Mouse (Mus musculus) CD8-positive naive resting alpha-beta T cell, adult 2 months (primary cell): ENCODE measurements around the gene Gp1ba.

Experiments
- DNase-seq, 2 experiments: peaks; one replicate each; pipeline ENCODE4 v3.0.0; 2022; ENCODE audit warnings: low read depth in 2 of 2, low spot score in 2 of 2

The Gp1ba gene

GRCm38 (mm10) chr11:70638714-70639278, at the start of gene Gp1ba:
TSS of gene Gp1ba (plus strand) at chr11:70639122.
- no peak for DNase-seq

GRCm38 (mm10) chr11:70591733-70592132, 47.2 kb upstream of the Gp1ba start:
- DNase-seq: no peak

DNA sequence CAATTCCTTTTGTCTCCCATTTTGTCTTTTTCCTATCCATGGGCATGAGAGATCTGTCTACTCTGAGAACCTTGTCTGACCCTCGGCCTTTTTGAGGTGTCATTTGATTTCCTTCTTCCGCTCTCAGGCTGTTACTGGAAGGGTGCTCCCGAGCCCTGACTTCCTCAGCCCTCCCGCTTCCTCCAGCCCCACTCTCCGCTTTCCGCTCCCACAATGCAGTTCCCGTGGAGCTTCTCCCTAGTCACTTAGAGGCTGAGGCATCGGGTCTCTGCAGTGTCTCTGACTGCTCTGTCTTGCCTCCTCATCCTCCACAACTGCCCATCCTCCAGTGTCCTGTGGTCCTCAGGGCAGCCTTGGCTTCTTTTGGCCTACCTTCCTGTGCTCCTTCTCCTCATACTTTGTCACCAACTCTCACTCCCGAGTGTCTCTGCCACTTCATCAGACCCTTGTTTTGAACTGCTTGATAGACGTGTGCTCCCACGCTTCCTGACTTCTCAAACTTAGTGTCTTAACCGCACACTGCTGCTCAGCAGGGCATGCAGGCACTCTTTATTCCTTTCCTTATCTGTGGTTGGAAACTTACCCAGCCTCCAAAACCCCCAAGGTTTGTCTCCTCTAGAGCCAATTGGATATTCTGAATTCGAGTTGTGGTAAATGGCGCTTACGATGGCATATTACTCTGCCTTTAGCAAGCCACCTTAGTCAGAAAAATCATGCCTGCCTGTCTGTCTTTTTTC, 44.5 kb upstream of the Gp1ba start:
- DNase-seq: no peak

- DNase-seq: no peak
Measured at GRCm38 (mm10) chr11:70595638-70596037, 43.3 kb upstream of the Gp1ba start.

- no peak for DNase-seq
Measured at GRCm38 (mm10) chr11:70596094-70596493, 42.8 kb upstream of the Gp1ba start.

DNA sequence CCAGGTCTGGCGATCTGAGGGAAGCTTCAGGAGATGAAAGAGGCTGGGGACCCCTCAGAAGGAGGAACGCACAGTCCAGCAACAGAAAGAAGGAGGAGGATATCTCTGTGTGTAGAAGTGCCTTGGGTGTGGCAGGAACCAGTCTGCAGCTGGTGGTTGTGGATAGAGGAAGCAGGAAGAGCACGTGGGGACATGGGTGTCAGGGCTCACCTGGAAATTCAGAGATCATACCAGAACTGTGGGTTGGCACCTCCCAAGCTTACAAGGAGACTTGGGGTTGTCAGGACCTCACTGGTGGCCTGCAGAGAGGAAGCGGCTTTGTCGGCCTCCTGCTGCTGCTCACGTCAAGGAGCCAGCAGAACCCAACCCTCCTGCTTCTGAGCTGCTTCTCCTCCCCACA, 41.6 kb upstream of the Gp1ba start:
- no peak for DNase-seq

- no peak for DNase-seq
Measured at GRCm38 (mm10) chr11:70598451-70598953, 40.4 kb upstream of the Gp1ba start.

DNA sequence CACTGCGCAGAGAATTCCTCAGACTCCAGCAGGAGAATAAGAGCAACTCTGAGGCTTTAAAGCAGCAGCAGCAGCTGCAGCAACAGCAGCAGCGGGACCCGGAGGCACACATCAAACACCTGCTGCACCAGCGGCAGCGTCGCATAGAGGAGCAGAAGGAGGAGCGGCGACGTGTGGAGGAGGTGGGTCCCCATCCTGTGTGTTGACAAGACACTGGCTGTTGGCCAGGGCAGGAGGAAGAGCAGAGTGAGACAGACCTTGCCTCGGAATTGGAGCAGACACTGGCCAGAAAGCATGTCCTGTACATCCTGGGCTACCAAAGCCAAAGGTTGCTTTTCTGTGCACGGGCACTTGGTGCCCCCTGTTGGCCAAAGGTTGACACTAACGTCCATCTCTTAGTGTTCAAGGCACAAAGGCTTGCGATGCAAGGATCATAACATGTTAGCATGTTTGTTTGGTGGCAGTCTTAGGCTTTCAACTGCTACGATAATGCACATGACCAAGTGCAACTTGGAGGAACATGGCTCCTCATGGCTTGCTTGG, 33.8 kb upstream of the Gp1ba start:
- peak; percentile 67 to 74 for DNase-seq

GRCm38 (mm10) chr11:70606717-70607116, 32.2 kb upstream of the Gp1ba start:
- no peak for DNase-seq

DNA sequence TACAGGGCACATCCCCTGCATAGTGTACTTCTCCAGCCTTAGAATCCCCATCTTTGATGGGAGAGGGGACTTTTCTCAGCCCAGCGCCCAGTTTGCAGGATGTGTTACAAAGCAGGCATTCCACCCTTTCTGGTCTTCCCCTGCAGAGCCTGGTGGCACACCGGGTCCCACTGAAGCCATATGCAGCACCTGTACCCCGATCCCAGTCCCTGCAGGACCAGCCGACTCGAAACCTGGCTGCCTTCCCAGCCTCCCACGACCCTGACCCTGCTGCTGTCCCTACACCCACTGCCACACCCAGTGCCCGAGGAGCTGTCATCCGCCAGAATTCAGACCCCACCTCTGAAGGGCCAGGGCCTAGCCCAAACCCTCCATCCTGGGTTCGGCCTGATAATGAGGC, 31.3 kb upstream of the Gp1ba start:
- DNase-seq: no peak

- peak in 1 of 2 experiments; percentile 33 for DNase-seq
Measured at GRCm38 (mm10) chr11:70608381-70609066, 30.4 kb upstream of the Gp1ba start.

DNA sequence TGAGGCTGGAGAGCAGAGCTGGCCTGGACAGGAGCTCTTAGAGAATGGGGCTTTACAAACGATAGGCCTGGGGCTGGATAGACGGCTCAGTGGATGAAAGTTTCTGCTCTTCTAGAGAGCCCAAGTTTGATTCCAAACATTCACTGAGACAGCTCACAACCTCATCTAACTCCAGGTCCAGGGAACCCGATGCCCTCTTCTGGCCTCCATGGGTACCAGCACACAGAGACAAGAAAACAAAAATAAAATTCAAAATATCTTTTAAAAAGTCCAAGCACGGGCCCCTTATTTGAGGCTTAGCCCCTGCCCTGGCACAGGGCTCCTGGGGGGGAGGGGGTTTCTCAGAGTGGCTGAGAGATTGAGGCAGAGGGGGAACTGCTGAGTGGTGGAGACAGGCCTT, 28.2 kb upstream of the Gp1ba start:
- DNase-seq: no peak

GRCm38 (mm10) chr11:70612505-70612904, 26.4 kb upstream of the Gp1ba start:
- DNase-seq: no peak

GRCm38 (mm10) chr11:70615074-70615473, 23.8 kb upstream of the Gp1ba start:
- peak; percentile 55 to 76 for DNase-seq

GRCm38 (mm10) chr11:70615516-70616093, 23.3 kb upstream of the Gp1ba start, which contains the start of gene 4930544D05Rik:
TSS of gene 4930544D05Rik (plus strand) at chr11:70615848.
- DNase-seq: peak; percentile 23 to 46

DNA sequence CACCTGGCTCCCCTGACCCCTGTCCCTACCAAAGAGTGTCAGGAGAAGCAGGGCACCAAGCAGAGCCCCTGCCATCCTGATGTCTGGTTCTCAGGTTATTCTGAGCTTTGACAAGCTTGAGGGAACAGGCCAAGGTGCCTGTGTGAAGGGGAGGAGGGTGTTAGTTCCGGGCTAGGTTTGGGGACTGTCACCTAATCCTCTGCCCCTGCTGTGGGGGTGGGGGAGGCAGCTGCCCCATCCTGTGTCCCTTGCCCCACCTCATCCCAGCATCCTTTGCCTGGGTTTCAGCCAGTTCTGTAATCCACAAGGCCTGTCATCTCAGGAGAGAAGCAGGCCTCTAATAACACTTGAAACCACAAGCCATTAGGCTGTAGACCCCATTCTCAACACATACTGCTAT, 19.8 kb upstream of the Gp1ba start, which contains the start of gene Chrne:
Gene Chrne, minus strand, starts transcription at position 116 of the 400 bp plus-strand sequence.
- DNase-seq: no peak

- DNase-seq: no peak
Measured at GRCm38 (mm10) chr11:70621972-70622814, 16.7 kb upstream of the Gp1ba start.

- DNase-seq: no peak
Measured at GRCm38 (mm10) chr11:70623053-70623742, 15.7 kb upstream of the Gp1ba start.

- peak; percentile 32 to 63 for DNase-seq
Measured at GRCm38 (mm10) chr11:70625473-70625872, 13.4 kb upstream of the Gp1ba start.

- DNase-seq: no peak
Measured at GRCm38 (mm10) chr11:70626877-70627276, 12.0 kb upstream of the Gp1ba start.
